Mouse (Mus musculus): Measurements from ENCODE around the gene Scube3. TPM values are rescaled to one million over a fixed set of nuclear protein-coding genes. Genes with fewer than 3 reads are reported as not detected.

Scube3 gene
- not detected in 2 replicates for total RNA-seq (2014; fragmentation: Nextera tagmentation)
- total RNA-seq (2017): 0.12 and 0.22 TPM in 2 replicates
- not detected in 2 replicates for polyA plus RNA-seq (2012)

- no peak for DNase-seq (ENCODE audit: low spot score)
- TF ChIP-seq GATA1 (IDR thresholded peaks at IDR 0.05; ENCODE audit: borderline replicate concordance, low read length) (no peak), TAL1 (conservative IDR thresholded peaks at IDR 0.05; ENCODE audit: low read depth, low read length) (no peak), POLR2AphosphoS5 (IDR thresholded peaks at IDR 0.05; ENCODE audit: insufficient replicate concordance, low read depth, low read length) (no peak), GATA2 (IDR thresholded peaks at IDR 0.05; ENCODE audit: borderline replicate concordance, low read depth, low read length) (no peak), CTCF (IDR thresholded peaks at IDR 0.05; ENCODE audit: low read depth, low read length) (no peak)
- H3K36me3 ChIP-seq (replicated peaks): no peaks in the 10 kb centered on the region
- H3K4me1 ChIP-seq (ENCODE audit: insufficient read depth, low read depth, low read length): no peaks in the 10 kb centered on the region
- no peak within 1 kb of the TSS for H3K4me3 ChIP-seq (ENCODE audit: low read depth, low read length)
- peaks cover 61% of the 10 kb centered on the region for H3K27me3 ChIP-seq (ENCODE audit: insufficient read depth, low read length)
- no peak for ATAC-seq (ENCODE audit: extremely low read depth, insufficient number of reproducible peaks, low FRiP score, poor library complexity, severe bottlenecking)
- peaks cover 4% of the 10 kb centered on the region; the same call in 1 of the 2 replicates for H3K9me3 ChIP-seq (replicated peaks)
These were observed at the start of gene Scube3 for GRCm38 (mm10) chr17:28141771-28142699. Gene Scube3 (plus strand): TSS chr17:28142141.

- H3K4me3 ChIP-seq (ENCODE audit: low read depth, low read length): no peak overlapping the region
- H3K4me1 ChIP-seq (ENCODE audit: insufficient read depth, low read depth, low read length): peaks cover 3% of the 10 kb centered on the region; the same call in 1 of the 2 replicates
- TF ChIP-seq POLR2AphosphoS5 (IDR thresholded peaks at IDR 0.05; ENCODE audit: insufficient replicate concordance, low read depth, low read length) (no peak), CTCF (IDR thresholded peaks at IDR 0.05; ENCODE audit: low read depth, low read length) (0 out of 2 replicates have a peak, but pooled peaks have one; percentile 17), TAL1 (conservative IDR thresholded peaks at IDR 0.05; ENCODE audit: low read depth, low read length) (no peak)
- DNase-seq (ENCODE audit: low spot score) (no peak), ATAC-seq (ENCODE audit: extremely low read depth, insufficient number of reproducible peaks, low FRiP score, poor library complexity, severe bottlenecking) (no peak)
- 0 out of 2 replicates have a peak, but pooled peaks cover 8% of the 10 kb centered on the region for H3K27me3 ChIP-seq (ENCODE audit: insufficient read depth, low read length)
- no peaks in the 10 kb centered on the region for H3K36me3 ChIP-seq (replicated peaks)
- peaks cover 6% of the 10 kb centered on the region for H3K9me3 ChIP-seq (replicated peaks)
These were observed 49.6 kb upstream of the Scube3 start for GRCm38 (mm10) chr17:28092297-28092696.

- TF ChIP-seq GATA1 (IDR thresholded peaks at IDR 0.05; ENCODE audit: borderline replicate concordance, low read length): no peak
- no peak for TF ChIP-seq POLR2AphosphoS5 (IDR thresholded peaks at IDR 0.05; ENCODE audit: insufficient replicate concordance, low read depth, low read length)
- TF ChIP-seq TAL1 (conservative IDR thresholded peaks at IDR 0.05; ENCODE audit: low read depth, low read length): no peak
- no peak for TF ChIP-seq GATA2 (IDR thresholded peaks at IDR 0.05; ENCODE audit: borderline replicate concordance, low read depth, low read length)
- TF ChIP-seq CTCF (IDR thresholded peaks at IDR 0.05; ENCODE audit: low read depth, low read length): no peak
- DNase-seq (ENCODE audit: low spot score) (no peak), ATAC-seq (ENCODE audit: extremely low read depth, insufficient number of reproducible peaks, low FRiP score, poor library complexity, severe bottlenecking) (no peak)
- Histone ChIP-seq H3K36me3 (replicated peaks) (no peaks in the 10 kb centered on the region), H3K4me3 (ENCODE audit: low read depth, low read length) (no peak overlapping the region), H3K4me1 (ENCODE audit: insufficient read depth, low read depth, low read length) (no peaks in the 10 kb centered on the region), H3K9me3 (replicated peaks) (peaks cover 6% of the 10 kb centered on the region), H3K27me3 (ENCODE audit: insufficient read depth, low read length) (peaks cover 14% of the 10 kb centered on the region; the same call in 1 of the 2 replicates)
These were observed 48.1 kb upstream of the Scube3 start for GRCm38 (mm10) chr17:28093837-28094236.

GRCm38 (mm10) chr17:28096418-28096817 is 45.5 kb upstream of the Scube3 start:
- ATAC-seq (ENCODE audit: extremely low read depth, insufficient number of reproducible peaks, low FRiP score, poor library complexity, severe bottlenecking): no peak
- Histone ChIP-seq H3K9me3 (replicated peaks) (peaks cover 9% of the 10 kb centered on the region), H3K4me3 (ENCODE audit: low read depth, low read length) (no peak overlapping the region), H3K27me3 (ENCODE audit: insufficient read depth, low read length) (peaks cover 8% of the 10 kb centered on the region; the same call in 1 of the 2 replicates), H3K36me3 (replicated peaks) (no peaks in the 10 kb centered on the region), H3K4me1 (ENCODE audit: insufficient read depth, low read depth, low read length) (no peaks in the 10 kb centered on the region)
- TF ChIP-seq TAL1 (conservative IDR thresholded peaks at IDR 0.05; ENCODE audit: low read depth, low read length) (no peak), GATA2 (IDR thresholded peaks at IDR 0.05; ENCODE audit: borderline replicate concordance, low read depth, low read length) (no peak), POLR2AphosphoS5 (IDR thresholded peaks at IDR 0.05; ENCODE audit: insufficient replicate concordance, low read depth, low read length) (no peak), CTCF (IDR thresholded peaks at IDR 0.05; ENCODE audit: low read depth, low read length) (no peak), GATA1 (IDR thresholded peaks at IDR 0.05; ENCODE audit: borderline replicate concordance, low read length) (no peak)
- DNase-seq (ENCODE audit: low spot score): no peak

DNA sequence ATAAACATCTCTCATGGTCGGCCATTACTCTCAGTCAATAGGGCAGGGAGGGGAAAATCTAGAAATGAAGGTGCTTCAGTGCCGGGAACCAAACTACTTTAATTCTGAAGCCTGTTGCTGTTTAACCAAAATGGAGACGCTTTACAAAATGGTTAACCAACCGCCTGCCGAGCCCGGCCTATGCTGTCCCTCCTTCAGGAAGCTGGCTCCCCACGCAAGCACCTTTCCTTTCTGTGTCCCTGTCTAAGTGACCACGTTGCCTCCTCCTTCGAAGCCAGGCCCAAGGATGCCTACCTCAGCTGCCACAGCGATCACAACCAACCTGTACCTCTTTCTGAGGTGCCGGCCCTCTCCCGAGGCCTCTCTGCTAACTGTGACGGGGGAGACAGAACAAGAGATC is 44.6 kb upstream of the Scube3 start:
- Histone ChIP-seq H3K9me3 (replicated peaks) (peaks cover 8% of the 10 kb centered on the region), H3K27me3 (ENCODE audit: insufficient read depth, low read length) (peaks cover 8% of the 10 kb centered on the region; the same call in 1 of the 2 replicates), H3K4me3 (ENCODE audit: low read depth, low read length) (no peak overlapping the region), H3K4me1 (ENCODE audit: insufficient read depth, low read depth, low read length) (no peaks in the 10 kb centered on the region), H3K36me3 (replicated peaks) (no peaks in the 10 kb centered on the region)
- DNase-seq (ENCODE audit: low spot score) (no peak), ATAC-seq (ENCODE audit: extremely low read depth, insufficient number of reproducible peaks, low FRiP score, poor library complexity, severe bottlenecking) (no peak)
- no peak for TF ChIP-seq POLR2AphosphoS5 (IDR thresholded peaks at IDR 0.05; ENCODE audit: insufficient replicate concordance, low read depth, low read length)
- no peak for TF ChIP-seq TAL1 (conservative IDR thresholded peaks at IDR 0.05; ENCODE audit: low read depth, low read length)
- no peak for TF ChIP-seq GATA2 (IDR thresholded peaks at IDR 0.05; ENCODE audit: borderline replicate concordance, low read depth, low read length)
- no peak for TF ChIP-seq GATA1 (IDR thresholded peaks at IDR 0.05; ENCODE audit: borderline replicate concordance, low read length)
- TF ChIP-seq CTCF (IDR thresholded peaks at IDR 0.05; ENCODE audit: low read depth, low read length): no peak

DNA sequence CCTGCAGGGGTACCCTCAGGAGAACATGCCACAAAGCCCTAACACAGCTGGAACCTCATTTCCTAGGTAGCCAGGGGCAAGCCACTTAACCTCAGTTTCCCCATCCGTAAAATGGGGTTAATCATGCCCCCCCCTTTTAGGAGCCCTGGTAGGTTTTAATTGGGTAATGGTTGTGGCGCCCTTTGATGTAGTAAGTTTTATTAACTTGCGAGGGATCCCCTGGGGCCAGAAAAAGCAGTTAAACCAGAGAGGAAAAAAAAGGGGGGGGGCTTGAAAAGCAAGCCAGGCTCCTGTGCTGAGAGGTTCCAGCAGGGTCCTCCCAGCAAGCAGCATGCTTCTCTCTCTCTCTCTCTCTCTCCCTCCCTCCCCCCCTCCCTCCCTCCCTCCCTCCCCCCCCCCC is 42.9 kb upstream of the Scube3 start:
- ATAC-seq (ENCODE audit: extremely low read depth, insufficient number of reproducible peaks, low FRiP score, poor library complexity, severe bottlenecking): no peak

More for the DNA sequence above, 42.9 kb upstream of the Scube3 start:
- Histone ChIP-seq H3K4me3 (ENCODE audit: low read depth, low read length) (no peak overlapping the region), H3K27me3 (ENCODE audit: insufficient read depth, low read length) (peaks cover 11% of the 10 kb centered on the region; the same call in 1 of the 2 replicates), H3K36me3 (replicated peaks) (no peaks in the 10 kb centered on the region), H3K4me1 (ENCODE audit: insufficient read depth, low read depth, low read length) (no peaks in the 10 kb centered on the region; the same call in 1 of the 2 replicates), H3K9me3 (replicated peaks) (peaks cover 3% of the 10 kb centered on the region; the same call in 1 of the 2 replicates)
- no peak for TF ChIP-seq TAL1 (conservative IDR thresholded peaks at IDR 0.05; ENCODE audit: low read depth, low read length)
- no peak for TF ChIP-seq GATA1 (IDR thresholded peaks at IDR 0.05; ENCODE audit: borderline replicate concordance, low read length)
- no peak for TF ChIP-seq POLR2AphosphoS5 (IDR thresholded peaks at IDR 0.05; ENCODE audit: insufficient replicate concordance, low read depth, low read length)
- no peak for TF ChIP-seq CTCF (IDR thresholded peaks at IDR 0.05; ENCODE audit: low read depth, low read length)
- no peak for TF ChIP-seq GATA2 (IDR thresholded peaks at IDR 0.05; ENCODE audit: borderline replicate concordance, low read depth, low read length)
- no peak for DNase-seq (ENCODE audit: low spot score)

Data from G1E (cell line).